Mouse (Mus musculus): Measurements from ENCODE around the gene Pbx2.

DNA sequence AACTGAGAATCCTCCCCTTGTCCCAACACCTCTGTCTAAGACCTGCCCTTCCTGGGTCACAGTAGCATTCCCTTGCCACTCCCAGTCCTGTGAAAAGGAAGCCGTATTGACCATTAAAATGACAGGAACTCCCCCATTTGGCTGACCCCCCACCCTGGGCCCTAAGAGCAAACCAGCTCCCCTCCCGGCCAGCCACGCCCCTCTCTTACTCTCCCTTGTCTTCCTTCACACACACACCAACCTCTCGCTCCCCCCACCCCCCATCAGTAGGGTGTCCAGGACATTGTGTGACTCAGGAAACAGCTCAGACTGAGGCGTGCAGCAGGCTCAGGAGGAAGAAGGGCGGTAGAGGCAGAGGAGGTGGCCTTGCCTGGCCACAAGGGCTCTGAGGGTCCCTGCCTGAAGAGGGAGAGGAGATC is 27.1 kb upstream of the Pbx2 start, which contains the start of gene Notch4:
- TF ChIP-seq POLR2AphosphoS2 (IDR thresholded peaks at IDR 0.05; ENCODE audit: insufficient read length, low read depth) (no peak), REST (IDR thresholded peaks at IDR 0.05; ENCODE audit: insufficient read depth, insufficient read length) (no peak), E2F4 (IDR thresholded peaks at IDR 0.05; ENCODE audit: insufficient read depth) (no peak), POLR2A (IDR thresholded peaks at IDR 0.05; ENCODE audit: insufficient read length, low read depth) (no peak), TCF12 (IDR thresholded peaks at IDR 0.05; ENCODE audit: insufficient read depth, poor library complexity, severe bottlenecking) (no peak)

All from myocyte (in vitro differentiated cells).